Mouse (Mus musculus) G1E-ER4 (cell line): ENCODE measurements around the gene Dcst2. TPM values are rescaled to one million over a fixed set of nuclear protein-coding genes. Genes with fewer than 3 reads are reported as not detected.

Experiments used
- GATA1 ChIP-seq: IDR thresholded peaks from one replicate; pipeline ENCODE4 v1.8.0; 2012; ENCODE audit warnings: low read length, inconsistent platforms
- polyA plus RNA-seq: library from polyadenylated mRNA; stranded (reverse); fragments of >175 nt; gene quantifications from 2 replicates; pipeline ENCODE4 v1.2.3, GENCODE M21; 2012

Gene Dcst2
- polyA plus RNA-seq, 1 experiment: not detected

- TF ChIP-seq GATA1: no peak
These were observed 25.9 kb downstream of the Dcst2 start for GRCm38 (mm10) chr3:89387632-89388031.

- no peak for TF ChIP-seq GATA1
These were observed 26.5 kb downstream of the Dcst2 start for GRCm38 (mm10) chr3:89388134-89388881.

DNA sequence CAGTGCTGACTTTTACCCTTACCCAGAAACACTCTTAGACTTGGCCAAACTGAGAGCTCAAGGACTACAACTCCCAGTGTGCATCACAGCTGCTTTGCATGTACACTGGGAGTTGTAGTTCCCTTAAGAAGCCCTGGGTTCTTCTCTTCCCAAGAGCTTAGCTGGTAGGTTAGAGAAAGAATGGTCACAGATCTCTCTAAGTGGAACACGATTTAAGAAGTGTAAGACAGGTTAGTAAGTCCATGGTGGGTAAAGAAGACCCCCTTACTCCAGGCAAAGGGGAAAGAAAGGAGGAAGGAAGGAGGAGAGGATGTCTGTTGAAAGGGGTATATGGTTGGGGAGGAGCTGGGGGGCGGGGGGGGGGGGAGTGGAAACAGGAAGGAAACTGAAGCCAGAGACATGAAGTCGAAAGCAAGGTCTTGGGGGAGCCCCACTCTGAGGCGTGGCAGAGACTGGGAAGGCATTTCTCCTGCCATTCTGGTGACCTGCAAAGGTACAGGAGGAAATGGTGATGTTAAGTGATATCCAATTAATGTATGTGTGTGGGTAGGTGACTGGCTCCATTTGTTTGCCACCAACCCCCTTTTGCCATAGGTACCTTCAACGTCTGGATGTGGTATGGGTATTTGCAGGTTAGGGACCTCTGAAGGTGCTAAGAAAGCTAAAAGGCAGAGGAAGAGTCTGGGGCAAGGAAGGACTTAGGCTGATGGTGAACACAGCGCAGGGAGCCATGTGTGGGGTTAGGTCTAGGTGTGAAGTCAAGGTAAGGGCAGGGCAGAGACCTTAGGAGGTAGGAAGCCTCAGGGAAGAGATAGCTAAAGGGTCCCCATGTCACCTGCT lies 27.3 kb downstream of the Dcst2 start:
- TF ChIP-seq GATA1: no peak

DNA sequence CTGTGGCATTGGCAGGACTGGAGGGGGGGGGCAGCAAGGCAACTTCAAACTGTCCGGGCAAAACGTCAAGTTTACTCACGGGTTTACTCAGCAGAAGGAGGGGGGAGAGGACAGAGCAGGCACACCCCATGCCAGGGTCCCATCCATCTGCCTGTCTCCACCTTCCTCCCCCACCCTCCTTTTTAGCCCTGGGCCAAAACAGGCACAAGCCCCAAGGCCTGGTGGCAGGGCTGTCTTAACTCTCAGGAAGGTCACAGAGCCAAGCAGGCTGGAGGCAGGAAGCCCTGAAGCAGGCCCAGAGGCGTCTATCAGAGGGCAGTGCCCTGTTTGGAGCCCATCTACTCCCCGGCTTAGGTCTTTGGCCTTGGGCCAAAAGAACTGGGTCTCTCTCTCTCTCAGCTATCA lies 28.3 kb downstream of the Dcst2 start:
- TF ChIP-seq GATA1: no peak

- TF ChIP-seq GATA1: no peak
These were observed 29.2 kb downstream of the Dcst2 start for GRCm38 (mm10) chr3:89390699-89391662.

- no peak for TF ChIP-seq GATA1
These were observed 30.1 kb downstream of the Dcst2 start for GRCm38 (mm10) chr3:89391663-89392511.

DNA sequence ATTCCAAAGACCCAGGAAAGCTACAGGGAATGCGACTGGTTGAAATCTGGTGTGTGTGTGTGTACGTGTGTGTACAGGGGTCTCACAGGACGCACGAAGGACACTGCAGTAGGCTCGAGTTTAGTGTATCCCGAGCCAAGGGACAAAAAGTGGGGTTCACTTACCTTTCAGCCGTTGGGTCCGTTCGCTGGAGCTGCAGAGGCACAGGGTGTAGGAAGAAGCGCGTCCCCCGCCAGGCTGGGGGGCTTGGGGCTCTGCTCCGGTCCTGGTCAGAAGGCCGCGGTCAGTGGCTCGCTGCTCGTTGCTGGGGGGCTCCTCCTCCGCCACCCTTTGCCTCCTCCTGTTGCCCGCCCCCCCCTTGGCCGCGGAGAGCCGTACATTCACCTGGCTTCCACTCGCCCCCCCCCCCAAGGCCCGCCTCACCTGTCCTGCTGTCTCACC lies 31.1 kb downstream of the Dcst2 start:
- no peak for TF ChIP-seq GATA1

- TF ChIP-seq GATA1: no peak
These were observed 31.8 kb downstream of the Dcst2 start for GRCm38 (mm10) chr3:89393605-89394004.

DNA sequence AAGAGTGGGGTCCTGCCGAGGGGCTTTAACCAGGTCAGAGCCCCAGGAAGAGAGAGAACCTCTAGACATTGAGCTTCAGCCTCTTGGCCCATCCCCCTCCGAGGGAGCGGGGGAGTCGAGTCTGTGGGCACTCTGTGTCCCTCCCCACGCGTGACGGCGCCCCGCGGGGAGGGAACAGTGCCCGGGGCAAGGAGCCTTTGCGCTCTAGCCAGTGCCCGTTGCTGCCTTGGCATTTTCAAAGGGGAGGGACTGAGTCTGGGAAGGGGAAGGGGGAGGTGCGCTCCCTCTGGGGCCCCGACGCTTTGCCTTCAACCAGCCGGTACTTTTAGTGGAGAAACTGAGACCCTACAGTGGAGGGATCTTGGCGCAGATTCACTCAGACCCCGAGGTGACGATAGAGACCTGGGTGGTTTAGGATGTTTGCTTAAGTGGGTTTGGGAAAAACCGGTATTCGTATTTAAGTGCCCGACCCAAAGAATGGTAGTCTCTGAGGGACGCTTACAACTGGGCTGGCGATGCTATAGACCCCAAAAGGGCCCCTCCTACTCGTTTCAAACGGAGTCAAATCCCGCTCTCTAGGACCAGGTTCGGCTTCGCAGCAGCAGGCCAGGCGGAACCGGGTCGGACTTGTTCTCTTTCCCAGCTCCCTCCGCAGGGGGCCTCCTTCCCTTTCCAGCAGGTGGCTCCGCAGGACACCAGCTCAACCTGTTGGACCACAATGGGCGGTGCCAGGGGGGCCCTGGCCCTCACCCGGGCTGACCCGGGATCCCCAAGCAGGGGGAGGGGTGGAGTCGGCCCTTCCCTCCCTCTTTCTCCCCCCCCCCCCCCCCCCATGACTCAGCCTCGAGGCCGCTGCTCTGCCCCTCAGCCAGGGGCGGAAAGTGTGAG lies 32.5 kb downstream of the Dcst2 start, which contains the start of gene Zbtb7b:
Gene Zbtb7b, minus strand, starts transcription at position 771 of the 888 bp plus-strand sequence.
- TF ChIP-seq GATA1: no peak

GRCm38 (mm10) chr3:89394894-89395256 lies 33.1 kb downstream of the Dcst2 start:
- TF ChIP-seq GATA1: no peak

GRCm38 (mm10) chr3:89395419-89395805 lies 33.6 kb downstream of the Dcst2 start:
- TF ChIP-seq GATA1: no peak

DNA sequence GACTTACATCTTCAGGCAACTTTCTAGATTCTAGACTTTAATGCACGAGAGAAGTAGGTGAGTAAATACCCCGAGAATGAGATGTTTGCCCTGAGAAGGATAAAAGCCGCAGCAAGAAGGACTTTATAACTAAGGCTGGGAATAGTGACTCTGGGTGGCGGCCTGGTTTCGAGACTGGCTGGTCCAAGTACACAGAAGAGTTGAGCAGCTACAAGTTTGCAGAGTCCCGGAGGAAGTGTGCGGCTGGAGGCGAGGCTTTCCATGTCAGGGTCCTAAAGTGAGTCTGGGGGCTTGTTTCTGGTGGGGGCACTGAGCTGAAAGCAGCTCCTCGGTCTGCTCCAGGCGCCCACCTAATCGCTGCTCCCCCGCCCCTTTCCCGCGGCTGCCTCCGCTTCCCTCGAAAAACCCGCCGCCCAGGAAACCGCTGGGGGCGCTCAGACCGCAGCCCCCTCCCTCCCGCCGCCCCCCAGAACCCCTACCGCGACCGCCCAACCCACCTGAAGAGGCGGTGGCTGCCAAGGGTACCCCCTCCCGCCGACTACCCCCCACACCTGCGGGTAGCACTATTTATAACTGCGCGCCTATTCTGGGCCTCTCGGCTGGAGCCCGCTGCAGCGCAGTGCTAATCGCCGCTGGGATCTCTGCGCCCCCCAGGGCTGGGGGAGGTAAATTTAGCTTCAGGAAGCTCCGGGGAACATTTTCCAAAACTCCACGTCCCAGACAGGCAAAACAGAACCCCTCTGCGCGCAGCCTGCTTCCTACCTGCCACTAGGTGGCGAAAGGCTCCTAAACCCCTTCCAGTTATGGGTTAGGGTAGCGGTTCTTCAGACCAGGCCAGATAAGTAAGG lies 34.3 kb downstream of the Dcst2 start:
- no peak for TF ChIP-seq GATA1

- TF ChIP-seq GATA1: no peak
These were observed 34.9 kb downstream of the Dcst2 start for GRCm38 (mm10) chr3:89396654-89397005.
